Mouse (Mus musculus) kidney, postnatal 0 days (tissue): ENCODE measurements around the gene Usp45. TPM values are rescaled to one million over a fixed set of nuclear protein-coding genes. Genes with fewer than 3 reads are reported as not detected.
A peak's percentile ranks its signal among the peaks of the same experiment; 100 is the strongest.

Experiments
- ATAC-seq: fragments of 200-750 bp; cut with Nextera tagmentation; replicated peaks from 2 replicates; pipeline ENCODE4 v1.8.0; 2017; ENCODE audit warnings: low read depth, moderate number of reproducible peaks, moderate TSS enrichment, moderate library complexity; ENCODE audit not compliant: low FRiP score
- DNase-seq: peaks from one replicate; pipeline ENCODE4 v3.0.0-alpha.2; 2016; ENCODE audit warnings: low spot score
- H3K27ac ChIP-seq: fragments of 300-500 bp; sonication (generic); 2 replicates; pipeline ENCODE4 v1.5.1; 2014; ENCODE audit warnings: mild to moderate bottlenecking
- H3K27me3 ChIP-seq: fragments of 300-500 bp; sonication (generic); 2 replicates; pipeline ENCODE4 v1.6.1; 2014; ENCODE audit warnings: low read length, mixed read lengths; ENCODE audit not compliant: insufficient read depth
- H3K36me3 ChIP-seq: fragments of 300-500 bp; sonication (generic); 2 replicates; pipeline ENCODE4 v1.6.1; 2014; ENCODE audit warnings: low read length, mixed read lengths; ENCODE audit not compliant: insufficient read depth
- H3K4me1 ChIP-seq: fragments of 300-500 bp; sonication (generic); replicated peaks from 2 replicates; pipeline ENCODE4 v1.6.1; 2014; ENCODE audit warnings: antibody characterized with exemption, low read length, mixed read lengths; ENCODE audit not compliant: insufficient read depth
- H3K4me2 ChIP-seq: fragments of 300-500 bp; sonication (generic); 2 replicates; pipeline ENCODE4 v1.6.1; 2014; ENCODE audit warnings: mild to moderate bottlenecking, low read length, moderate library complexity, mixed read lengths
- H3K4me3 ChIP-seq: fragments of 300-500 bp; sonication (generic); replicated peaks from 2 replicates; pipeline ENCODE4 v1.5.1; 2014; ENCODE audit warnings: low read depth, low read length
- H3K9ac ChIP-seq: fragments of 300-500 bp; sonication (generic); 2 replicates; pipeline ENCODE4 v1.6.1; 2014; ENCODE audit warnings: low read depth, low read length
- H3K9me3 ChIP-seq: fragments of 300-500 bp; sonication (generic); replicated peaks from 2 replicates; pipeline ENCODE4 v1.6.1; 2016; ENCODE audit warnings: low read length, inconsistent platforms, mixed read lengths
- CTCF ChIP-seq: IDR thresholded peaks from 2 replicates; pipeline ENCODE4 v1.5.1; 2016; ENCODE audit warnings: antibody characterized with exemption, low read depth, mild to moderate bottlenecking, moderate library complexity
- WGBS: fragments of 180-500 bp; shearing (Covaris S2); extraction: QIAGEN DNeasy Blood & Tissue Kit; methylation state at CpG from one replicate; pipeline ENCODE4 v1.1.7; 2014; 5-methylcytosine and 5-hydroxymethylcytosine counted together
- polyA plus RNA-seq: library from polyadenylated mRNA; unstranded; fragments of >200 nt; fragmentation: Nextera tagmentation; extraction: Ambion mirVana; gene quantifications from 2 replicates; pipeline ENCODE4 v1.2.1, GENCODE M21; 2015

The Usp45 gene
- polyA plus RNA-seq, 1 experiment from 2014 or later, result 4.0 TPM

DNA sequence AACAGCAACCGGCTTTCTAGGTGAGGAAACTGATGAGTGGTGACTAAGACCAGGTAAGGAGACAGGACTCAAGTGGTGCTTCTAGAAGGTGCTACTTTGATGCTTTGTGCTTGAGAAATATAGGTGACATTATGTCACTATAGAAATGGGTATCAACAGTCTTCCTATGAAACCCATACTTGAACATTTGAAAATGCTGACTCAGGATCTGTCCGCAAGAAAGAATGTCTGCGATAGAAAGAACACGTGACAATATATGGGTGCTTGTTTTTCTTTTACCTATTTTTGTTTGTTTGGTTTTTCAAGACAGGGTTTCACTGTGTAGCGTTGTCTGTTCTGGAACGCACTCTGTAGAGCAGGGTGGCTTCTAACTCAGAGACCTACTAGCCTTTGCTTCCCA is 45.7 kb downstream of the Usp45 start:
- 94% methylated on average over 6 of the region's 6 CpGs for WGBS
- Histone ChIP-seq H3K27me3 (no peaks in the 10 kb centered on the region), H3K4me1 (no peaks in the 10 kb centered on the region), H3K9ac (no peak overlapping the region), H3K4me2 (no peak overlapping the region), H3K9me3 (no peaks in the 10 kb centered on the region), H3K36me3 (peaks cover 24% of the 10 kb centered on the region), H3K27ac (no peak overlapping the region), H3K4me3 (no peak overlapping the region)
- DNase-seq (no peak), ATAC-seq (no peak)
- TF ChIP-seq CTCF, result no peak

DNA sequence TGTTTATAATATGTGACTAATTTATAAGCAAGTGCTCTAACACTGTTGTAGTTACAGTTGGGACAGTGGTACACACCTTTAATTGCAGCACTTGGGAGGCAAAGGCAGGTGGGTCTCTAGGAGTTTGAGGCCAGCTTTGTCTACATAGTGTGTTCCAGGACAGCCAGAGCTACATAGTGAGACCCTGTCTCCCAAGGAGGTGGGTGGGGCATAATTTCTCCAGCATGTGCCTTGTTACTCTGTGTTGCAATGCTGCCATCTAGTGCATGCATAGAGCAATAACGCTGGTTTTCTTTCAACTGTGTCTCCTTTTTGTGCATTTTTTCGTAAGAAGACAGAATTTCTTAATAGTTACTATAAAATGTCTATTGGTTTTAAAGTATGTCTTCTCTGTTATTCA is 47.1 kb downstream of the Usp45 start:
- Histone ChIP-seq H3K27ac (no peak overlapping the region), H3K4me1 (no peaks in the 10 kb centered on the region), H3K4me3 (no peak overlapping the region), H3K9ac (no peak overlapping the region), H3K36me3 (peaks cover 33% of the 10 kb centered on the region), H3K9me3 (no peaks in the 10 kb centered on the region), H3K27me3 (no peaks in the 10 kb centered on the region), H3K4me2 (no peak overlapping the region)
- ATAC-seq (peak; percentile 69; the same call in 1 of the 2 replicates), DNase-seq (peak; percentile 87)
- 43% methylated on average over 2 of the region's 2 CpGs for WGBS
- TF ChIP-seq CTCF, result peak; percentile 87

DNA sequence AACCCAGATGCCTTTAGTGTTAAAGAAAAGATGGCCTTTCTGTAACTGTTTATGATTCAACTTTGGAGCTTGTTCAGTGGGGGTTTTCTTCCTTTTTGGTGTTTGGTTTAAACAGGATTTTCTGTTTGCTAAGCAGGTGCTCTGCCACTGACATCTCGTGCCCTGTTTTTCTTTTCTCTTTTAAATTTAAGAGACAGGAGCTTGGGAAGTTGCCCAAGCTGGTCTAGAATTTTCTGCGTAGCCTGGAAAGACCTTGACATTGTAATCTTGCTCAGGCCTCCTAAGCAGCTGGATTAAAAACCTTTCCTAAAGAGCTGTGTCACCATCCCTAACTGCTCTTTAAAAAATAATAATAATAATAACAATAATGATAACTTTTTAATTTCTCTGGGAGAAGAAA is 59.7 kb downstream of the Usp45 start:
- DNase-seq (no peak), ATAC-seq (no peak)
- Histone ChIP-seq H3K4me2 (no peak overlapping the region), H3K27me3 (no peaks in the 10 kb centered on the region), H3K36me3 (peaks cover 26% of the 10 kb centered on the region; the same call in 1 of the 2 replicates), H3K4me3 (no peak overlapping the region), H3K9me3 (no peaks in the 10 kb centered on the region), H3K9ac (no peak overlapping the region), H3K27ac (no peak overlapping the region), H3K4me1 (no peaks in the 10 kb centered on the region)
- no peak for TF ChIP-seq CTCF
- WGBS, result 75% methylated on average over 2 of the region's 2 CpGs

DNA sequence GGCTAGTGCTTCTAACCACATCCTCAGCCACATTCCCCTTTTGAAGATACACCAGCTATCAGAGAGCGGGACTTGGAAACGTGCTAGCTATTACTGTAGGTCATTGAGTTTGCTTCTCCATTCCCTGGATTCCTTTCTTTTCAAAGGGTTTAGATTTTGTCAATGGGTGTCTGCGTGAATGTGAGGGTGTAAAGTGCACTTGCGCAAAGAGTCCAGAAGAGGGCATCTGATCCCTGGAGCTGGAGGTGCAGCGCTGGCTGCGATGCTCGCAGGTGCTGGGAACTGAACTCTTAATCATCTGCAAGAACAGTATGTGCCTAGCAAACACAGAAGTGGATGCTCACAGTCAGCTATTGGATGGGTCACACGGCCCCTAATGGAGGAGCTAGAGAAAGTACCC is 65.9 kb downstream of the Usp45 start:
- 0 out of 2 replicates have a peak, but pooled peaks cover 8% of the 10 kb centered on the region for H3K36me3 ChIP-seq
- DNase-seq, result no peak
- TF ChIP-seq CTCF, result no peak
- no peak overlapping the region for H3K4me2 ChIP-seq
- no peaks in the 10 kb centered on the region for H3K9me3 ChIP-seq
- H3K27ac ChIP-seq, result no peak overlapping the region
- no peak for ATAC-seq
- no peak overlapping the region for H3K9ac ChIP-seq
- H3K4me3 ChIP-seq, result no peak overlapping the region
- WGBS, result 97% methylated on average over 8 of the region's 8 CpGs
- H3K27me3 ChIP-seq, result no peaks in the 10 kb centered on the region
- no peaks in the 10 kb centered on the region for H3K4me1 ChIP-seq

DNA sequence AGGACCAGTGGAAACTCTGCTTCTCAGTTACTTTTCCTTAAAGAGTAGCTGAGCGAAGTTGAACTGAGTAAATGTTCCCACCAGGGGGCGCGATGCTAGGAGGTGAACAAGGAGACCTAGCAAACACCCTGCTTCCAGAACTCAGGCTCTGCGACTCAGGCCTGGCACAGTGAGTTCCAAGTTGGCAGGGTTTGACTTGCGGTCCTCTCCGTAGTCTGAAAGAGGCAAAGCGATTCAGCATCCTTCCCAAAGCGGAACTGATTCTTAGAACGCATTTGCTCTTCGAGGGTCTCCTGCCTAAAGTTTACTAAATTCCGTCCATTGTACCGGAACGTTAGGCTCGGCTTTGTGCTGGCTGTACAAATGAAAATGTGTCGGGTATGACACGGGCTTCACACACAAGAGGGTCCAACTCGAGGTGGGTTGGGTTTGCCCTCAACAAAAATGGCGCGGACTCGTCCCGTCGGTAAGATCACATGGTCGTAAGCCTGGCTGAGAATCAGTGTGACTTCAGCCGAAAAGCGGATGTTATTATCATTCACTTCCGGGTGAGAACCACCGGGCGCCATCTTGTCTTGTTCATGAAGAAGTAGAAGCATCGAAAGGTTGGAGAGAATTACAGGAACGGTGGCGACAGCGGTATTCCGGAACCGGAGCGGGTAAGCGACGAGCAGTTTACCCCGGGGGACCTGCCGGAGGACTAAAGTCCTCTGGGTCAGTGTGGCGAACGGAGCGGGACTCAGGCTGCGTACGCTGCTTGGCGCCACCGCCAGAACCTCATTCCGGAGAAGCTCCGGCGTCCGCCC is 80.7 kb downstream of the Usp45 start, which contains the start of gene Pnisr:
Gene Pnisr, plus strand, starts transcription at position 103 of the 806 bp plus-strand sequence.
- WGBS, result under 1% methylated on average over 50 of the region's 50 CpGs
- peak; percentile 93 for TF ChIP-seq CTCF
- Histone ChIP-seq H3K4me1 (no peaks in the 10 kb centered on the region), H3K27me3 (no peaks in the 10 kb centered on the region), H3K4me3 (peak within 1 kb of the TSS; percentile 97), H3K9me3 (no peaks in the 10 kb centered on the region), H3K36me3 (no peaks in the 10 kb centered on the region), H3K9ac (peak within 1 kb of the TSS; percentile 95), H3K27ac (peak within 1 kb of the TSS; percentile 100), H3K4me2 (peak within 1 kb of the TSS; percentile 60)
- ATAC-seq (peak; percentile 98), DNase-seq (peak; percentile 99)

DNA sequence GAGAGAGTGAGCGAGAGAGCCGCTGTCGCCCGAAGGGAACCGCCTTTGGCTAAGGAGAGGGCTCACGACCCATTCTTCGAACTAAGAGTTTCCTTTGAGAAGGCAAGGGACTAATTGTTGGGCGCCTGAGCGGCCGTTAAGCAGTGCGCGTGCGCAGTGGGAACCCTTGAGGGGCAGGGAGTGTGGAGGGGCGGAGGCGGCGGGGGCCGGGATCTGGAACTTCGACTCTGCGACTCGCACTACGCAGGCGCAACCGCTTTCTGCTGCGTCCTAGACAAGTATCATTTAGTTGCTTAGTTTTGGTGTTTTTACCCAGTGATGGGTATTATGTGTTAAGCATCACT is 81.3 kb downstream of the Usp45 start:
- peak overlapping the region; percentile 97 for H3K4me3 ChIP-seq
- no peaks in the 10 kb centered on the region for H3K27me3 ChIP-seq
- H3K9ac ChIP-seq, result peak overlapping the region; percentile 95
- under 1% methylated on average over 24 of the region's 24 CpGs for WGBS
- no peaks in the 10 kb centered on the region for H3K9me3 ChIP-seq
- no peaks in the 10 kb centered on the region for H3K4me1 ChIP-seq
- DNase-seq (peak; percentile 96), ATAC-seq (peak; percentile 84)
- no peaks in the 10 kb centered on the region for H3K36me3 ChIP-seq
- H3K4me2 ChIP-seq, result peak overlapping the region; percentile 60
- TF ChIP-seq CTCF, result no peak
- peak overlapping the region; percentile 100 for H3K27ac ChIP-seq
